Mouse (Mus musculus): ENCODE data around the gene Fam186b. TPM values are rescaled to one million over a fixed set of nuclear protein-coding genes. Genes with fewer than 3 reads are reported as not detected.
A peak's percentile ranks its signal among the peaks of the same experiment; 100 is the strongest.

Fam186b gene
- total and polyA plus RNA-seq, 2 experiments from 2014 or later: 0.22 TPM; not detected in 1

GRCm38 (mm10) chr15:99319411-99319871, 23.8 kb upstream of the Fam186b start:
- Histone ChIP-seq H3K27me3 (ENCODE audit: control insufficient read depth, insufficient read depth, low read length) (no peaks in the 10 kb centered on the region), H3K4me2 (ENCODE audit: low read depth, low read length) (no peak overlapping the region), H3K9ac (replicated peaks; ENCODE audit: low read depth, low read length) (no peak overlapping the region), H3K27ac (ENCODE audit: low read depth) (peak overlapping the region; percentile 56), H3K36me3 (replicated peaks; ENCODE audit: control insufficient read depth, insufficient read depth, low read length) (peaks cover 94% of the 10 kb centered on the region), H3K4me1 (ENCODE audit: control insufficient read depth, insufficient read depth) (peaks cover 6% of the 10 kb centered on the region; the same call in 1 of the 2 replicates), H3K9me3 (replicated peaks; ENCODE audit: control insufficient read depth, low read length) (no peaks in the 10 kb centered on the region), H3K4me3 (ENCODE audit: low read depth, low read length) (no peak overlapping the region)
- no peak for TF ChIP-seq CTCF (IDR thresholded peaks at IDR 0.05; ENCODE audit: low read depth)
- no peak for TF ChIP-seq EP300 (IDR thresholded peaks at IDR 0.05; ENCODE audit: low read depth)
- ATAC-seq (ENCODE audit: insufficient read depth, low read depth) (peak; percentile 19; the same call in 1 of the 2 replicates), DNase-seq (ENCODE audit: low spot score) (no peak)
- 49% methylated on average over 3 of the region's 3 CpGs for WGBS

GRCm38 (mm10) chr15:99318861-99319410, 23.2 kb upstream of the Fam186b start:
- Histone ChIP-seq H3K4me2 (ENCODE audit: low read depth, low read length) (no peak overlapping the region), H3K4me1 (ENCODE audit: control insufficient read depth, insufficient read depth) (peaks cover 6% of the 10 kb centered on the region; the same call in 1 of the 2 replicates), H3K9ac (replicated peaks; ENCODE audit: low read depth, low read length) (no peak overlapping the region), H3K4me3 (ENCODE audit: low read depth, low read length) (no peak overlapping the region), H3K9me3 (replicated peaks; ENCODE audit: control insufficient read depth, low read length) (no peaks in the 10 kb centered on the region), H3K27ac (ENCODE audit: low read depth) (peak overlapping the region; percentile 56), H3K27me3 (ENCODE audit: control insufficient read depth, insufficient read depth, low read length) (no peaks in the 10 kb centered on the region), H3K36me3 (replicated peaks; ENCODE audit: control insufficient read depth, insufficient read depth, low read length) (peaks cover 94% of the 10 kb centered on the region)
- ATAC-seq (ENCODE audit: insufficient read depth, low read depth) (no peak), DNase-seq (ENCODE audit: low spot score) (no peak)
- no peak for TF ChIP-seq CTCF (IDR thresholded peaks at IDR 0.05; ENCODE audit: low read depth)
- no peak for TF ChIP-seq EP300 (IDR thresholded peaks at IDR 0.05; ENCODE audit: low read depth)
- WGBS: 73% methylated on average over 14 of the region's 14 CpGs

- Histone ChIP-seq H3K4me1 (ENCODE audit: control insufficient read depth, insufficient read depth) (peaks cover 6% of the 10 kb centered on the region; the same call in 1 of the 2 replicates), H3K4me2 (ENCODE audit: low read depth, low read length) (no peak overlapping the region), H3K27me3 (ENCODE audit: control insufficient read depth, insufficient read depth, low read length) (no peaks in the 10 kb centered on the region), H3K27ac (ENCODE audit: low read depth) (peak overlapping the region; percentile 56), H3K36me3 (replicated peaks; ENCODE audit: control insufficient read depth, insufficient read depth, low read length) (peaks cover 87% of the 10 kb centered on the region), H3K4me3 (ENCODE audit: low read depth, low read length) (no peak overlapping the region), H3K9me3 (replicated peaks; ENCODE audit: control insufficient read depth, low read length) (no peaks in the 10 kb centered on the region), H3K9ac (replicated peaks; ENCODE audit: low read depth, low read length) (no peak overlapping the region)
- ATAC-seq (ENCODE audit: insufficient read depth, low read depth) (no peak), DNase-seq (ENCODE audit: low spot score) (no peak)
- TF ChIP-seq EP300 (IDR thresholded peaks at IDR 0.05; ENCODE audit: low read depth): no peak
- TF ChIP-seq CTCF (IDR thresholded peaks at IDR 0.05; ENCODE audit: low read depth): no peak
- 83% methylated on average over 6 of the region's 6 CpGs for WGBS
Observed at GRCm38 (mm10) chr15:99318071-99318470, 22.4 kb upstream of the Fam186b start.

GRCm38 (mm10) chr15:99317267-99317651, 21.6 kb upstream of the Fam186b start:
- H3K9ac ChIP-seq (replicated peaks; ENCODE audit: low read depth, low read length): no peak overlapping the region
- H3K4me3 ChIP-seq (ENCODE audit: low read depth, low read length): no peak overlapping the region
- H3K27me3 ChIP-seq (ENCODE audit: control insufficient read depth, insufficient read depth, low read length): no peaks in the 10 kb centered on the region
- 46% methylated on average over 2 of the region's 2 CpGs for WGBS
- H3K27ac ChIP-seq (ENCODE audit: low read depth): peak overlapping the region; percentile 56
- DNase-seq (ENCODE audit: low spot score): peak; percentile 42
- peaks cover 86% of the 10 kb centered on the region for H3K36me3 ChIP-seq (replicated peaks; ENCODE audit: control insufficient read depth, insufficient read depth, low read length)
- no peak overlapping the region for H3K4me2 ChIP-seq (ENCODE audit: low read depth, low read length)
- peak; percentile 56 for ATAC-seq (ENCODE audit: insufficient read depth, low read depth)
- TF ChIP-seq EP300 (IDR thresholded peaks at IDR 0.05; ENCODE audit: low read depth) (no peak), CTCF (IDR thresholded peaks at IDR 0.05; ENCODE audit: low read depth) (peak; percentile 31; the same call in 1 of the 2 replicates)
- H3K9me3 ChIP-seq (replicated peaks; ENCODE audit: control insufficient read depth, low read length): no peaks in the 10 kb centered on the region
- H3K4me1 ChIP-seq (ENCODE audit: control insufficient read depth, insufficient read depth): peaks cover 6% of the 10 kb centered on the region; the same call in 1 of the 2 replicates

GRCm38 (mm10) chr15:99316314-99317266, 20.9 kb upstream of the Fam186b start:
- Histone ChIP-seq H3K4me2 (ENCODE audit: low read depth, low read length) (no peak overlapping the region), H3K4me1 (ENCODE audit: control insufficient read depth, insufficient read depth) (peaks cover 6% of the 10 kb centered on the region; the same call in 1 of the 2 replicates), H3K27ac (ENCODE audit: low read depth) (peak overlapping the region; percentile 56), H3K4me3 (ENCODE audit: low read depth, low read length) (no peak overlapping the region), H3K27me3 (ENCODE audit: control insufficient read depth, insufficient read depth, low read length) (no peaks in the 10 kb centered on the region), H3K9me3 (replicated peaks; ENCODE audit: control insufficient read depth, low read length) (no peaks in the 10 kb centered on the region), H3K9ac (replicated peaks; ENCODE audit: low read depth, low read length) (no peak overlapping the region), H3K36me3 (replicated peaks; ENCODE audit: control insufficient read depth, insufficient read depth, low read length) (peaks cover 86% of the 10 kb centered on the region)
- TF ChIP-seq CTCF (IDR thresholded peaks at IDR 0.05; ENCODE audit: low read depth): peak; percentile 85
- TF ChIP-seq EP300 (IDR thresholded peaks at IDR 0.05; ENCODE audit: low read depth): peak; percentile 43; the same call in 1 of the 2 replicates
- WGBS: 75% methylated on average over 16 of the region's 16 CpGs
- peak; percentile 71 for DNase-seq (ENCODE audit: low spot score)
- ATAC-seq (ENCODE audit: insufficient read depth, low read depth): peak; percentile 56
